Mouse (Mus musculus) R1 (cell line): ENCODE results near the gene Gm20388.
A peak's percentile ranks its signal among the peaks of the same experiment; 100 is the strongest.

Source experiments
- DNase-seq: peaks from one replicate; pipeline ENCODE4 v3.0.0-alpha.2; 2018; ENCODE audit warnings: low read depth, low spot score

Gene Gm20388

DNA sequence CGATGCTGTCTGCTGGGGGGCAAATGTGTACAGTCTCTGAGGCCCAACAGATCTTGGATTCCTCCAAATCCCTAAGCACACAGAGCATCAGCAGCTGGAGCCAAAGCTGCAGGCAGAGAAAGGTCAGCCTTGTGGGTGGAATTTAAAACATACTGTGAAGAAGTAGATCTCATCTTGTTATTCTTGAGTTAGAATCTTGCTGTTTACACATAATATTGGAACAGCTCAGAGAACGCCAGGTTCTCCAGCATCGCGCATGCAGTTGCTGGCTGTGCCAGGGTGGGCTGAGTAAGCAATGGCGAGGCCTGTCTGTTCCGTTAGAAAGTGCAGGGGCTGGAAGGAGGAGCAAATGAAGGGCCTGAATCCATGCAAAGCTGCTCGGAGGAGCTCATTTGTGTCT is 3235.7 kb downstream of the Gm20388 start:
- no peak for DNase-seq

DNA sequence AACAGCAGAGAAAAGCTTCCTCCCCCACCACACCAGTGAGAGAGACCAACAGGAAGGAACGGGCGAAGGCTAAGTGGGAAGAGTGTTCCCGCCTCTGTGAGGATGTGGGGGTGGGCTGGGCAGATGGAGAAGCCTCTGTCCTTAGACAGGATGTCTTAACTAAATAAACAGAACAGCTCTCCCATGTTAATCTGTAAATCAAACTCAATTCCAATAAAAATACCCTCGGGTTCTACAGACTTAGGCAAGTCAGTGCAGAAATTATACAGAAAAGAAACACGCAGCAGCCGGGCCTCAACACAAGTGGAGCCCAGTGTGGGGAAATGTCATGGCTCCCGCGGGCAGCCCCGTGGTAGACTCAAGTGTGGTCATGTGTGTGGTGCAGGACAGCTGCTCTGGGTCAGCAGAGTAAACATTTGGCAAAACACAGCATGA is 3240.1 kb downstream of the Gm20388 start:
- DNase-seq, result no peak

DNA sequence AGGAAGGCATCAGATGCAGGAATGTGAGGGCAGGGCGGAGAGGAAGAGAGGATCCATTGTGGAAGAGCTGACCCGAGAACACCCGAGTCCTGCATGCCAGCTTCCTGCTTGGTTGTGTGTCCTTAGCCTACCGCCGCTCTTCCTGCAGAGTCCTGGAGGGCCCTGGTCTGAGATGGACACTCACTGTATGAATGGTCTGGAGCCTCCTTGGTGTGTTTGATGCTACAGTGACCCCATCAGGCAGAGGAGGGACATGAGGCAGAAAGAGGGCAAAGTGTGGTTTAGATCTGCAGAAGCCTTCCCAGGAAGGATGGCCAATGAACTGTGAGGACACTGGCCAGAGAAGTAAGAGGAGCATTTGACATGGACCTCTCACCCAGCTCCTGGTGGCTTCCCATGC is 3244.5 kb downstream of the Gm20388 start:
- DNase-seq, result no peak

DNA sequence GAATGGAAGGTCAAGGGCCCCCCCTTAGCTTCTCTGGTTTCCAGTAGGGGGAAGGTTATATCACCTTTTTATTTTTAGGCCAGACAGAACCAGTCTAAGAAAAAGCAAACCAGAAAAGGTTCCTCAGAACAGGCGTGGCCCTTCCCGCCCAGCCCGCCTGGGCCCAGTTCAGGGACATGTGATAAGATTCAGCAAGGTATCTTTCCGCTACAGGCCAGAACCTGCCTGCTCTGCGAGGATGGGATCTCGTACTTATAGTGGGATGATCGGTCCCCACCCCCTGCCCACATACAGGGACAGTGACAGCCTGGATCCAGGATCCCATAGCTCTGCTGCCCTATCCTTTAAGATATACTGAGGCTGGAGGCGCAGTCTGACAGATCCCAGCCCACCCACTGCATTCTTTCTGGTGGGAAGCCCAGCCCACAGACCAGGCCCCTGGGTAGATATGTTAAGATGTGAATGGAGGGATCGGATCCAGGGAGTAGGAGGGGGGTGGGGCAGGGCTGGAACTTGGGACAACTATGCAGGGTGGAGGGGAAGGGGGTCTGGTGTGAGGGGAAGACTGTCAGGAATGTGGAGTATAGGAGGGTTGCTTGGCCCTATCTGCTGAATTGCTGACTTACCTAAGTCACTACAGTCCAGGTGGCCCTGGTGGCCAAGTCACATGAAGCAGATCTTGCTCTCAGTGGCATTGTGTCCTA is 3245.6 kb downstream of the Gm20388 start:
- DNase-seq, result peak; percentile 44

DNA sequence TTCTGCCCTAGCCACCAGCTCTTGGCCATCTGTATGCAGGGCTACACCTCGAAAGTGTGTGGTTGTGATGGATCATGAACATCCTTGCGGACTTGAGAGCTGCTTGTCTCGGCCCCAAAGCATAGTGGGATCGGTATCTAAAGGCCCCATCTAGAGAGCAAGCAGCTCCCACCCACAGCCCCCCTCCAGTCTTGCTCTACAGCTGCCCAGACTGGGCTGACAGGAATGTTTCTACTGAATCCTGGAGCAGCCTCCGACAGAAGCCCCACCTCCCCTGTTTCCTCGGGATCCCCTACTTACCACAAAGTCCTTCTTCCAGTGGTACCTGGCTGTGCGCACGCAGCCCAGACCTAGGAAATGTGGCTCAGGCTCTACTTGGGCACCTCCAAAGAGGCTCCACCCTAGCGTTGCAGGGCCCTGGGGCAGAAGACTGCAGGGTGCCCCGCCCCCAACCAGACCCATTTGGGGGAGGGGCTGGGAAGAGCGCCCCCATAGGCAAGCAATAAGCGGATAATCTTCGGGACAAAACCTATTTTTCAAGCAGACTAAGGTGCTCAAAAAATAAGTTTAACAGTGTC is 3247.3 kb downstream of the Gm20388 start, which contains the start of gene Sult5a1:
Gene Sult5a1 (minus strand): TSS at position 428 of the 578 bp plus-strand sequence.
- DNase-seq, result peak; percentile 46

DNA sequence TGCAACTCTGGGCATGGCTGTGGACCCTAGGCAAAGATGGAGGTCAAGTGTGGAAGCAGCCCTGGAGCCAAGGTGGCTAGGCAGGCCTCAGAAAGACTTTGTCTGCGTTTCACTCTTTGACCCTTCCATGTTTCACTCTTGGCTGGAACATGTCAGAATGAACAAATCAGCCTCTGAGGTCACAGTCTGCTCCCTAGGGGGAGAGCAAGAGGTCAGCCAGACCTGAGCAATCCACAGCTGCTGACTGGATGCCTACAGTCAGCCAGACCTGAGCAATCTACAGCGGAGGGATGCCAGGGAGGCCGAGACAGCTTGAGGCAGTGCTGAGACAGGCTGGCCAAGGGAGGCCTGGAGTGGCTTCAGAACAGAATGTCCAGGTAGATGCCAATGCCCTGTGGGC is 3270.8 kb downstream of the Gm20388 start:
- DNase-seq, result no peak

DNA sequence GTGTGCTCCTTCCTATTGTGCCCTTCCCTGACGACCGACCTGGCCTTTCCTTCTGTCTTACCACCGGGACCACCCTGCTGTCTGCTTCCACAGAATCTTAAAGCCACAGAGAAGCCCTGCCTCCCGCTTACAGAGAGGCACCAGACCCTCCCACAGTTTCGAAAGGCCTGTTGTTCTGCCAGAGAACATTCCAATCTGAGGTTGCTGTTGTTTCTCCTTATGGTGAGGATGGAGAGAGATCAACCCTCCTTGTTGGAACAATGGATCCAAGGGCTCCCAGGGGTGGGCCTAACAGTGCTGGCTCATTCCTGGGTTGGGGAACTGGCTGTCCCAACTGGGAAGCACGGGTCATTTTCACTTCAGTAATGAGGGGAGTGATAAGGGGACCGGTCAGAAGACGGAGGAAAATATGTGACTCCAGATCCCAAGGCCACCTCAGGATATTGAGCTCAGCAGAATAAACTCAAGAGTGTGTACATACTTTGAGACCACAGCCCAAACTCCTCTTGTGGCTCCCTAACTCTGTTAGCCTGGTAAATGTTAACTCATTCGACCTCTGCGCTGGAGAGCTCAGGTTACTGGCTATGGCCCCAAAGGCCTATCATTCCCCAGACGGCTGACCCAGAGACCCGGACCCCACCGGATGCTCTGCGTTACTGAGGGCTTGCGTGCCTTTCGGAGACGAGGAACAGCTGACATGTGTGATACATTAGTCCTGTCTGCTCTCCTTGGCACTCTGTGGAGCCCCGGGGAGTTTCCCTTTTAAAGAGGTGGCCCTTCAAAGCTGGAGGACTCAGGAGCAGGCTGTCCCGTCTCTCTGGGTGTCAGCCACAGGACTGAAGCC is 3275.1 kb downstream of the Gm20388 start, which contains the start of gene Dpep1:
Gene Dpep1 (plus strand): TSS at position 677 of the 844 bp plus-strand sequence.
- no peak for DNase-seq

DNA sequence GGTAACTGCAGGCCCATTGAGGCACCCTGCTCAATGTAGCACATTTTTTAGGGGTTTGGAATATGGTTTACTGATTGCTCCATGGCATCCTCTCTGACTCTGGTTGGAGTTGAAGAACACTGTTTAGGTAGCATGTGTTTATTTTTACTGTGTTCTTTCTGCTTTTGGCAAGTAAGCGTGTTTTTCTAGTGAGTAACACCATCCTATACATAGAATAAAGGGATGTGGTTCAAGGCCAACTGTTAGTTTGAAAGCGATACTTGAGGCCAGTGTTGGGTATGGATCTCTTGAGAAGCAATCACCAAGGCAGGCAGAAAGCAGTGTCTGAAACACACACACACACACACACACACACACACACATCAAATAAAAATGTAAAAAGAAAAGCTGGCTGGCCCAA is 3277.4 kb downstream of the Gm20388 start:
- DNase-seq, result no peak

DNA sequence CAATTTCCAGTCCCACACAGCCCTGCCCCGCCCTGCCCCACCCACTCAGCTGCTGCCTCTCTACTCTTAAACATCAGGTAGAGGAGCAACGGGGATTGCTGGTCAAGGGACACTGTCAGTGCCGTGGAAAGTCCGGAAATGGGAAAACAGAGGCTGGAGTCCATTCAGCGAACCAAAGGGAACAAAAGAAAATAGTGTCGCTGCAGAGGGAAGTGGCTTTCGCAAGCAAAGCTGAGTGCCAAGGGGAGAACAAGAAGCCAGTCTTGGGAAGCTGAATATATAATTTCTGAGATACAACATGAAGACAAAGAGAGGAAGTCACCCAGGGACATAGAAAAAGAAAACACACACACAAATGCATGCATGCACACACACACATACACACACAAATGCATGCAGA is 3278.2 kb downstream of the Gm20388 start:
- no peak for DNase-seq

DNA sequence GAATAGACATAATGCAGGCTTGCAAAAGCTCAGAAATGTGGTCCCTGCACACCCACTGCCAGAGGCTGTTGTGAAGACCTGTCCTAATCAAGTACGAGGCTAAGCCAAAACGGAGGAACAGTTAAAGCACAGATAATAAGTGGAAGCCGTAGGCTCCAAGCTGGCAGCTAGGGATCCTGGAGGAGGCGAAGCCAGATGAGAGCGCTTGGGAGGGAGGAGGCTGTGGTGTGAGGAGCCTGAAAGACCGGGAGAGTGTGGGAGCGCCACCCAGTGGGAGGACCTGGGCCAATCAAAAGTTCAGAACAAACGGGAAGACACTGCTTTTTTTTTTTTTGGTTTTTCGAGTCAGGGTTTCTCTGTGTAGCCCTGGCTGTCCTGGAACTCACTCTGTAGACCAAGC is 3280.0 kb downstream of the Gm20388 start:
- peak; percentile 87 for DNase-seq

DNA sequence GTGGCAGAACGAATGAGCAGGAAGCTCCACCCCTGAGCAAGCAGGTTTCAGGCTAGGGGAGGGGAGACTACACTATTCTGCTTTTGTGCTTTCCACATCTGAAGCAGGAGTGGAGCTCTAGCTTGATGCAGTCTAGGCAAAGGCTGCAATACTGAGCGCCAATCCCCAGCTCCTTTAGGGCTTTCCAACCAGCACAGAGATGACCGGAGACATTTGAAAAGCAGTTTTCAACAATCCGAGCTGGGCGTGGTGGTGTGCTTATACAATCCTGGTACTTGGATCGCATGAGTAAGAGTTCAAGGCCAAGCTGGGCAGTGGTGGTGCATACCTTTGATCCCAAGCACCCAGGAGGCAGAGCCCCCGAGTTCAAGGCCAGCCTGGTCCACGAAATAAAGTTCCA is 3281.3 kb downstream of the Gm20388 start:
- DNase-seq, result peak; percentile 57

DNA sequence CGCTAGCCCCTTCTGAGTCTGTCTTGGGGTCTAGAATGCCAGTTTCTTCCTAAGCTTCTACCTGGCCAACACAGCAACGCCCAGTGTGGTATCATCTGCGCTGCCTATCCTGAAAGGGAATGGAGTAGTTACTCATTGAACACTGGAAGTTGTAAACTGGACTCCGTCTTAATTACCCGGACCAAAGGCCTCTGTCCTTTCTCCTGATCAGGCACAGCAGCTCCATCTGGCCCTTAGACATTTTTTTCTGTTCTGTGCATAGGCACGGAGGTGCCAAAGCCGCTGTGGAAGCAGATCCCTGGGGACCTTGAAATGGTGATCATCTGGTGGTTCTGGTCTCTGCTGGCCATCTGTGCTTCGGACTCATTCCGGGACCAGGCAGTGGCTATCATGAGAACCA is 3283.1 kb downstream of the Gm20388 start:
- DNase-seq, result no peak

DNA sequence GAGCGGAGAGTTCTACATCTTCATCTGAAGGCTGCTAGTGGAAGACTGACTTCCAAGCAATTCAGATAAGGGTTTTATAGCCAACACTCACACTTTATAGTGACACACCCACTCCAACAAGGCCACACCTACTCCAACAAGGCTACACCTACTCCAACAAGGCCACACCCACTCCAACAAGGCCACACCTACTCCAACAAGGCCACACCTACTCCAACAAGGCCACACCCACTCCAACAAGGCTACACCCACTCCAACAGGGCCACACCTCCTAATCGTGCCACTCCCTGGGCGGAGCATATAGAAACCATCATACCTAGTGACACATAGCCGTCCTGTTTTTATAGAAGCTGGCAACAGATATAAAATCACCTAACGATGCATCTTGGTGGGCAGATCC is 3286.4 kb downstream of the Gm20388 start:
- DNase-seq, result peak; percentile 78

DNA sequence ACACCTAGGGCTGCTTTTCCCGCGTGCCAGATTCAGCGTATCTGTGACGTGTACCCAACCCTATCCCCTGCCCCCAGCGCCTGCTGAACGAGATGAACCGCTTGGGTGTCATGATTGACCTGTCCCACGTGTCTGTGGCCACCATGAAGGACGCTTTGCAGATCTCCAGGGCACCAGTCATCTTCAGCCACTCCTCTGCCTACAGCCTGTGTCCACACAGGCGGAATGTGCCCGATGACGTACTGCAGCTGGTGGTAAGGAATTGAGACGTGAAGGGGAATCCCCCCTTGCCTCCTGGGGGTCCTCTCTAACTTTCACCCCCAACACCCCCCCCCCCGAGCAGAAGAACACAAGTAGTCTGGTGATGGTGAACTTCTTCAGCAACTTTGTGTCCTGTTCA is 3289.2 kb downstream of the Gm20388 start:
- DNase-seq, result no peak

DNA sequence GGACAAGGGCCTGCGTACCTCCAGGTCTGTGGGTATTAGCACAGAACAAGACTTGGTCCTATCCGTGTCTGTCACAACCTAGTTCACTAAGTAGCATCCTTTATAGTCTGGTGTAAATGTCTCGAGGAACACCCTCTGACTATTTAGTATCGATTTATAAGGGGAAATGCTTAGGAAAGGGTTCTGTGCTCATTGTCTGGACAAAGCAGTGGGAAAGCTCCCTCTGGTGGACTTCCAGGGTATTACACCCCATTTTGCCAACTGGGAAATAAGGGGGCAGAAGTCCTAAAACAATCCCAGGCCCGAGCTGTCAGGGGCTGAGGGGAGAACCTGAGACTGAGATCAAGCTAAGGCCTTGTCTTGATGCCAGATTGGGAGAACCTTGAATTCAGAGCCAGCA is 3291.6 kb downstream of the Gm20388 start:
- peak; percentile 86 for DNase-seq

DNA sequence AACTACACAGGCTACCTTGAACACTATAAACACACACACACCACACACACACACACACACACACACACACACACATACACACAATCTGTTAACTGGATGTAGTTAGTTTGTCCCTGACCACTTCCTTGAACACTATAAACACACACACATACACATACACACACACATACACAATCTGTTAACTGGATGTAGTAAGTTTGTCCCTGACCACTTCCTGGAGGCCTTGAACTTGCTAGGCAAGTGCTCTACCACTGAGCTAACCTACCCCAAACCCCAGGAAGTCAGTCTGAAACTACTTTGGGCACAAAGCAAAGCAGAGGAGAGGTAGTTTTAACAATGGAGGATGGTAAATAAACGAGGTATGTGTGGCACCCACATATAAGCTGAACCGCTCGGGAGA is 3292.9 kb downstream of the Gm20388 start:
- no peak for DNase-seq

DNA sequence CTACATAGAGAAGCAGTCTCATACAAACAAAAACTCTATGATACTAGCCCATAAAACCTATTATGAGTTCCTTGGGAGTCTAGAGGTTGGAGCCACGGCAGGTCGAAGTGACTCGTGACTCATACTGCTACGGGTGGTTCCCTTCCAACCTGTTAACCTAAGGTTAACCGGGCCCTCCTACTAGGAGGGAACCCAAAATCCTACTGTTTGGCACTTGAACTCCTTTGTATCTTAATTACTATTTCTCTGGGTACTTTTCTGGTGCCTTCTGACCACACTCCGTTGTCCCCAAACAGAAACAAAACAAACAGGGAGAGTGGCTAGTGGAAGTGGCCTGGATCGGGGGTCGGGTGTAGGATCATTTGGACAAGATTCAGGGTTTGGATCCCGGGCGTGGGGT is 3301.2 kb downstream of the Gm20388 start:
- no peak for DNase-seq

DNA sequence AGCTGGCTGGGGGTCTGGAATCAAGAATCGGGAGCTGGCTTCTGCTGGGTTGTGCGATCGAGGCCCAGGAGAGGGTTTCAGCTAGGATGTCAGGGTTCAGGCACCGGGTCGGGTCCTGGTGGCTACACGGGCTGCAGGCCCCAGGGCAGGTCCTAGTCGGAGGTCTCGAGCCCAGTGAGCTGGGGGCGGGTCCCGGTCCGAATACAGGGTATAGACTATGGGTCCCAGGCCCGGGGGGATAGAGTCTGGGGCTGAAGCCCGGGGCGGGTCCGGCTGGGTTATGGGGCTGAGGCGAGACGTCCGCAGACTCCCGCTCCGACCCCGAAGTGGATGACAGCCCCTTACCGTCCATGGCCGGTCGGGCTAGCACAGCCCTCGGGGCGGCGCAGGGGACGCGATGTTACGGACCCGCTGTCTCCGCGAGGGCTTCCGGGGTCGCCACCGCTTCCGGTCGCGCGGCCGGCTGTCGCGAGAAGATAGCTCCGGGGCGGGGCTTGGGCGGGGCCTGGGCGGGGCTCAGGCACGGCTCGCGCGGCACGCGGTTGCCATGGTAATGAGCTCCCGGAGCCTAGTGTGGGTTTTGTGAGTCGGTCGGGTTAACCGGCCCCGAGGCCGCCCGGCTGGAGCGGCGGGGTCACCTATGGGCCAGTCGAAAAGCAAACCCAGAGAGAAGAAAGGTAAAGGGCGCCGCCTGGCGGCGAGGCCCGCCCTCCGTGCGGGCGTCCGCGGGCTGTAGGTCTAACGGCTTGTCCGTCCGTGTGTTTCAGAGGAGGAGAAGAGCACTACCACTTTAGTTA is 3301.9 kb downstream of the Gm20388 start, which contains the start of the genes Chmp1a and Spata33:
Gene Chmp1a (minus strand): TSS at position 443 of the 797 bp plus-strand sequence.
Gene Spata33 (plus strand): TSS at position 512 of the 797 bp plus-strand sequence.
- peak; percentile 95 for DNase-seq

DNA sequence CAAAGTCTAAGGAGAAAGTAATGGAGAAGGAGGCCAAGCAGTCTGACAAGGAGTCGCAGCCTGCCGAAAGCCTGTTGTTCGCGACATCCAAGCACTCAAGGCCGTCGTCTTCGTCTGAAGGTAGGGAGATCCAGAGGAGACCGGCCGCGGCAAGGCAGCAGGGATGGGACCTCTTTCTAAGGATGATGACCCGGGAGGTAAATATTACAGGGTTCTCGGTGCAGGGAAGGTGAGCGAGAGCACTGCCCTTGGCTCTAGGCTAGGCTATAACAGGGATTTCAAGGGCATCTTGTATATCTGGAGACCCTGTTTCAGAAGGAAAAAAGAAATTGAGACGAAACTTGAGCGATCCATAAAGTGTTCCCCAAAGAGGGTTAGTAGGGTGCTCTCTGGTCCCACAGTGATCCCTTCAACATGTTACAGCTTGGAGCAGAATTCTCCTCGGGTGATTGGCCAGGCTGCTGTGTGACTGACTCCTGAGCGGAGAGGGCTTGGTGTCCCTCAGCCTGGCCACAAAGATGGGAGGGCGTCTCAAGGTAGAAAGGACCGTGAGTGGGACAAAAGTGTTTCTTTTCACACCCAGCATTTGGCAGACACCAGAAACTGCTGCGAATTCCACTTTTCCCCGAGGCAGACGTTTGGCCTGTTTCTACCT is 3302.6 kb downstream of the Gm20388 start:
- DNase-seq, result no peak

DNA sequence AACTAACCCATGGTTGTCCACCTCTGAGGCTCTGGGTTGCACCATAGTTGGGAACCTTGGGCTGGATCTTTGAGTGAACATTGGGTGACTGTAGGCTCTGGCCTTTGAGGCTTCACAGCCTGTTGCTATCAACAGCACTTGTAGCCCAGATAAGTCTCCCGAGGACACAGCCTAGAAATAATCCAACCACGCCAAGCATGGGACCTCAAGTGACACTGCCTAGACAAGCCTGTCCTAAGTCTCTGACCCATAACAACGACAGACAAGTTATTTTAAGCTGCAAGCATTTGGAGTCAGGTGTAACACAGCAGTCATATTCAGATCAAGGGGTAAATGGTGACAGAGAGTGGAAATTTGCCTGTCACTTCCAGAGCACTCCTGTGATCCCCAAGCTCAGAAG is 3304.8 kb downstream of the Gm20388 start:
- no peak for DNase-seq

DNA sequence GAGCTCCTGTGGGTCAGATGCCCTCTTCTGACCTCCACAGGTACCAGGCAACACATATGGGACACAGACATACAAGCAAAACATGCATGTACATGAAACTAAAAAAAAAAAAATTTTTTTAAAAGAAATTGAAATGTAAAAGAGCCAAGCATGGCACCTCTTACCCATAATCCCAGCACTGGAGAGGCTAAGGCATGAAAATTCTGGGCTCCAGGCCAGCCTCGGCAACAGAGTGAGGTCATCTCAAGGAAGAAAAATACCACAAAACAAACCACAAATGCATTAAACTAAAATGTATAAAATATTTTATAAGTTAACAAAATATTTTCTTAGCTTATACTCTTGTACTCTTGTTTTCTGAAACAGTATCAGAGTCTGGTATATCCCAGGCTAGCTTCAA is 3310.3 kb downstream of the Gm20388 start:
- no peak for DNase-seq
